Mouse (Mus musculus): ENCODE data around the gene Smarcad1.

The Smarcad1 gene

GRCm38 (mm10) chr6:65114902-65115301 is 72.5 kb downstream of the Smarcad1 start:
- in situ Hi-C loops (cut with MboI) = no loop called here

GRCm38 (mm10) chr6:65117540-65117939 is 75.2 kb downstream of the Smarcad1 start:
- in situ Hi-C loops (cut with MboI) = no loop called here

GRCm38 (mm10) chr6:65126074-65126726 is 83.8 kb downstream of the Smarcad1 start:
- in situ Hi-C loops (cut with MboI) = loop anchor here (10.0 to 25.0 kb wide), 2 partner anchors 329 to 1411 kb away; partner anchors contain the start of gene Mad2l1

- in situ Hi-C loops (cut with MboI) = loop anchor here (25.0 kb wide), 1 partner anchor 1405 kb away; the partner anchor contains the start of gene Mad2l1
Observed at GRCm38 (mm10) chr6:65132376-65132775, 90.0 kb downstream of the Smarcad1 start.

- in situ Hi-C loops (cut with MboI) = loop anchor here (25.0 kb wide), 1 partner anchor 1399 kb away; the partner anchor contains the start of gene Mad2l1
Observed at GRCm38 (mm10) chr6:65137802-65138201, 95.4 kb downstream of the Smarcad1 start.

- in situ Hi-C loops (cut with MboI) = loop anchor here (25.0 kb wide), 1 partner anchor 1399 kb away; the partner anchor contains the start of gene Mad2l1
Observed at GRCm38 (mm10) chr6:65138243-65138642, 95.9 kb downstream of the Smarcad1 start.

GRCm38 (mm10) chr6:65140082-65140749 is 97.8 kb downstream of the Smarcad1 start:
- in situ Hi-C loops (cut with MboI) = loop anchor here (25.0 kb wide), 1 partner anchor 1397 kb away; the partner anchor contains the start of gene Mad2l1

GRCm38 (mm10) chr6:65140750-65141243 is 98.4 kb downstream of the Smarcad1 start:
- in situ Hi-C loops (cut with MboI) = loop anchor here (25.0 kb wide), 1 partner anchor 1397 kb away; the partner anchor contains the start of gene Mad2l1

- in situ Hi-C loops (cut with MboI) = loop anchor here (25.0 kb wide), 1 partner anchor 1395 kb away; the partner anchor contains the start of gene Mad2l1
Observed at GRCm38 (mm10) chr6:65142316-65142715, 99.9 kb downstream of the Smarcad1 start.

- in situ Hi-C loops (cut with MboI) = loop anchor here (25.0 kb wide), 1 partner anchor 1393 kb away; the partner anchor contains the start of gene Mad2l1
Observed at GRCm38 (mm10) chr6:65144621-65145205, 102.3 kb downstream of the Smarcad1 start, which contains the start of gene Hpgds. TSS of gene Hpgds (minus strand) at chr6:65144908.

- in situ Hi-C loops (cut with MboI) = loop anchor here (25.0 kb wide), 1 partner anchor 1391 kb away; the partner anchor contains the start of gene Mad2l1
Observed at GRCm38 (mm10) chr6:65146363-65146762, 104.0 kb downstream of the Smarcad1 start.

GRCm38 (mm10) chr6:65150703-65151102 is 108.3 kb downstream of the Smarcad1 start:
- in situ Hi-C loops (cut with MboI) = no loop called here

- in situ Hi-C loops (cut with MboI) = no loop called here
Observed at GRCm38 (mm10) chr6:65153570-65153969, 111.2 kb downstream of the Smarcad1 start.

- in situ Hi-C loops (cut with MboI) = no loop called here
Observed at GRCm38 (mm10) chr6:65157042-65157441, 114.7 kb downstream of the Smarcad1 start.

GRCm38 (mm10) chr6:65159381-65159942 is 117.1 kb downstream of the Smarcad1 start:
- in situ Hi-C loops (cut with MboI) = no loop called here

- in situ Hi-C loops (cut with MboI) = no loop called here
Observed at GRCm38 (mm10) chr6:65164137-65164536, 121.8 kb downstream of the Smarcad1 start.

- in situ Hi-C loops (cut with MboI) = no loop called here
Observed at GRCm38 (mm10) chr6:65164977-65165376, 122.6 kb downstream of the Smarcad1 start.

All from mature B cell (primary cell).